8 mouse cellular contexts compared by ENCODE assay signal in genomic region chr8:77549121-77549706, GRCm38 (mm10). TPM values are rescaled to one million over a fixed set of nuclear protein-coding genes. Genes with fewer than 3 reads are reported as not detected.
A peak's percentile ranks its signal among the peaks of the same experiment; 100 is the strongest.
DNase-seq lines count a peak whose midpoint lies in the region; ATAC-seq lines count a peak whose summit lies in the region.

Gene Prmt9 (plus strand): TSS chr8:77549397.

- peak within 1 kb of the TSS; percentile 78 for H3K9ac ChIP-seq in hindbrain, embryonic 16.5 days (ENCODE audit: low read depth, low read length)

- H3K27me3 ChIP-seq in hindbrain, embryonic 16.5 days (replicated peaks; ENCODE audit: control insufficient read depth, insufficient read depth, low read length): no peaks in the 10 kb centered on the region

- WGBS in hindbrain, embryonic 16.5 days: 2% methylated on average over 39 of the region's 42 CpGs
- 5% methylated on average over 42 of the region's 42 CpGs for WGBS in macrophage (ENCODE audit: missing documents)

- ATAC-seq in hindbrain, embryonic 16.5 days: peak; percentile 96

- H3K9me3 ChIP-seq in hindbrain, embryonic 16.5 days (ENCODE audit: control insufficient read depth, low read length): no peaks in the 10 kb centered on the region; the same call in 1 of the 2 replicates

- H3K27ac ChIP-seq in hindbrain, embryonic 16.5 days (ENCODE audit: low read depth, low read length): peak within 1 kb of the TSS; percentile 81
- H3K27ac ChIP-seq in macrophage: peak within 1 kb of the TSS; percentile 47

- H3K36me3 ChIP-seq in hindbrain, embryonic 16.5 days (ENCODE audit: control insufficient read depth, insufficient read depth, low read length): peaks cover 21% of the 10 kb centered on the region
- peaks cover 30% of the 10 kb centered on the region for H3K36me3 ChIP-seq in macrophage (ENCODE audit: inconsistent target)

- DNase-seq in T-cell, adult 2 months (ENCODE audit: low spot score): peak; percentile 90
- peak; percentile 88 to 89 for DNase-seq in cerebellum, postnatal 36 days
- DNase-seq in gastrocnemius, adult 18-20 months (ENCODE audit: low spot score): peak; percentile 95
- DNase-seq in left cerebral cortex, adult 18-20 months (ENCODE audit: low spot score in 2 of 2): peak; percentile 91 to 94
- peak; percentile 95 for DNase-seq in right cerebral cortex, adult 18-20 months
- DNase-seq in urinary bladder, postnatal 10 days (ENCODE audit: low spot score): peak; percentile 81

- H3K4me3 ChIP-seq in hindbrain, embryonic 16.5 days (ENCODE audit: low read length): peak within 1 kb of the TSS; percentile 62
- H3K4me3 ChIP-seq in macrophage (ENCODE audit: inconsistent target): peak within 1 kb of the TSS; percentile 71

- peaks cover 47% of the 10 kb centered on the region for H3K79me2 ChIP-seq in macrophage (ENCODE audit: inconsistent target)

- H3K4me1 ChIP-seq in hindbrain, embryonic 16.5 days (ENCODE audit: control insufficient read depth, insufficient read depth, low read depth, low read length): peaks cover 6% of the 10 kb centered on the region

- H3K4me2 ChIP-seq in hindbrain, embryonic 16.5 days (ENCODE audit: low read length): peak within 1 kb of the TSS; percentile 78

RNA-seq across cellular contexts. Expression of gene Prmt9, which starts in this region (rescaled TPM):
- total RNA-seq in gastrocnemius, adult 18-20 months (2021): 1 to 10 TPM; 8.8 to 9.1 TPM
- polyA plus RNA-seq in hindbrain, embryonic 16.5 days (2015; fragmentation: Nextera tagmentation; extraction: Ambion mirVana): 27.3 and 28.0 TPM in 2 replicates
- 10 to 100 TPM; 19.8 TPM for total RNA-seq in left cerebral cortex, adult 18-20 months (2021)
- 100 to 1,000 TPM in 14 of 26 experiments, 10 to 100 TPM in 12; 28.2 to 133 (median 102) TPM for total RNA-seq in macrophage (2018; cell fraction: chromatin; rRNA removed)
- 10 to 100 TPM; 17.7 to 34.6 (median 23.2) TPM for total RNA-seq in macrophage (2018; cell fraction: cytosol; rRNA removed)
- 10 to 100 TPM; 22.3 to 72.3 (median 54.1) TPM for total RNA-seq in macrophage (2018; cell fraction: nucleus; rRNA removed)
- 17.9 to 22.7 TPM (median 19.0 TPM) in 3 replicates for polyA plus RNA-seq in macrophage (2018)

Comparison
In these comparisons a context has a peak if more than half of its experiments do, and no peak if none do; other contexts are left out.
1. Peak in every context shown above with its lines: DNase-seq, ATAC-seq, H3K4me3 ChIP-seq and H3K27ac ChIP-seq.